Mouse (Mus musculus): ENCODE results near the gene Ddx41. TPM values are rescaled to one million over a fixed set of nuclear protein-coding genes. Genes with fewer than 3 reads are reported as not detected.
"Not testable (repeated sequence)": the region's sequence is repeated elsewhere in the genome, so short reads cannot be mapped to it uniquely, and the experiment has no call there.

Ddx41 gene
- total RNA-seq (2022), result 10 to 100 TPM in 1 of 4 experiments, 1 to 10 TPM in 3; 8.3 to 12.2 (median 9.2) TPM

DNA sequence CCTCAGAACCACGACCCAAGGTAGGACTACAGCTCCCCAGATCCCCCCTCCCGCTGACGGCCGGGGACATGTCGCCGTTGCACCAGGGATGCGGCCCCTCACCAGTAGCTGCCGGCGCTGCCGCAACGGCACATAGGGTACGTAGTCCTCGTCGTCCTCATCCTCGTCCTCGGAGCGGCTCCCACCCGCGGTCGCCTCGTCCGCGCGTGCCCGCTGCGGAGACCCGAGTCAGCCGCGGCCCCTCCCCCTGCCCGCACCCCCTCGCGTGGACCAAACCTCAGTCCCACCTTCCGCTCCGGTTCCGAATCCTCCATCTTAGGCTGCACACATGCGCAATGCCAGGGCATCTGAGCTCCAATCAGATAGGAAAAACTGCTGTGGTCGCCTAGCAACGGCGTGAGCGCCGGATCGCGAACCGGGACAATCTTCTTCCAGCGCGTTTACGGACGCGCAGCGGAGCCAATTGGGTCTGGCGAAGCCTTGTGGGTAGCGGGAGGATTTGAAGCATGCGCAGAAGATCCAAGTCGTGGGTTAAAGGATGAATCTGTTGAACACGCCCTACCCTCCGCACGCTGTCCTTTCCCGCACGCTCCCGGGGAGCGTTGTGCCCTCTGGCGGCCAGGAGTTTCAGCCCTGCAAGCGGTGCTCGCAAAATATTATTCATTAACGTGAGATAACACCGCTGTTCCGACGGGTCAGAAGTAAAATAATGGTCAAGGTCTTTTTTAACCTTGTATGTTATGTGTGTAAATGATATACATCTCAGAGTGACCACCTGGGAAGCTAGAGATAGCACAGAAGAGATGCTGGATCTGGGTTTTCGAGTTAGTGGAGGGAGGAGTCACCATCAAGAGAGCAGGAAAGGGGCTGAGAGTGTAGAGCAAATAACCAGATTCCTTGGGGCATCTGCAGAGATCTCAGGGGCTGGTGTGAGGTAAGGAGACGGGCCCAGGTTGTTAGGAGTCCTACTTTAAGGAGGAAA lies at the start of gene Ddx41:
TSS of gene Ddx41 (minus strand) at position 465 of the 982 bp plus-strand sequence.
- DNase-seq (ENCODE audit: low spot score in 2 of 2), result peak; percentile 100

DNA sequence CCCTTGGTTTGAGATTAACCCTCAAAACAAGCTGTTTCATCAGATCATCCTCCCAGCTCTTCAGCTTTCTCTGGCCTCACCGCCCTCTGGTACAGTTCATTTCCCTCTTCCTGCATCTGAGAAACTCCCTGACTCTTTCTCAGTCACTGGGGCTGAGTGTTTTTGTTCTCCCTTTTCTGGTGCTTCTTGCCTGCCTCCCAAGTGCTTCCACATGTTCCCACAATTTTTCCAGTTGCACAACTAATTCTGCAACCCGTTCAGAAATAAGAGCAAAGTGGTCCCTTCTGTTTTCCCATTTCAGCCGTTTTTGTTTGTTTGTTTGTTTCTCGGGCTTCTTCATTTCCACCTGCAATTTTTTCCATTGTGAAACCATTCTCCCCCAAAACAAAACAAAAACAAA lies 41.6 kb upstream of the Ddx41 start:
- no peak for DNase-seq (ENCODE audit: low spot score in 2 of 2)

- DNase-seq (ENCODE audit: low spot score in 2 of 2), result not testable (repeated sequence)
Observed at GRCm38 (mm10) chr13:55576872-55577271, 40.4 kb upstream of the Ddx41 start.

DNA sequence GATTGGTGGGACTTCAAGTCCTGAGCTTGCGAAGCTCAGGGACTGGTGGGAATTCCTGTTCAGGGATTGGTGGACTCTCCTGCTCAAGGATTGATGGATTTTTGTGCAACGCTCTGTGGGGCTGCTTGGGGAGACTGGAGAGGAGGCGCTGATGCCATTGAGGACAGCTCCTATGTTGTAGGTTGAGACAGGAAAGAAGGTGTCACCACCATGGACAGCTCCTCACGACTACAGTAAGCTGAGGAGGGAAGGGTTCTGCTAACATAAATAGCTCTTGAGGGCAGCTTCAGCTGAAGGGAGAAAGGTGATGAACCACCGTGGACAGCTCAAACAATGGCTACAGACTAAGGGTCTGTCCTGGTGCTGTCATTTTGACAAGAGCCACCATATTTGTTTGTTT lies 39.5 kb upstream of the Ddx41 start:
- no peak for DNase-seq (ENCODE audit: low spot score in 2 of 2)

GRCm38 (mm10) chr13:55574321-55574720 lies 37.9 kb upstream of the Ddx41 start:
- DNase-seq (ENCODE audit: low spot score in 2 of 2), result no peak

- DNase-seq (ENCODE audit: low spot score in 2 of 2), result no peak
Observed at GRCm38 (mm10) chr13:55573432-55573831, 37.0 kb upstream of the Ddx41 start, which contains the start of gene Tmed9. TSS of gene Tmed9 (plus strand) at chr13:55573732.

DNA sequence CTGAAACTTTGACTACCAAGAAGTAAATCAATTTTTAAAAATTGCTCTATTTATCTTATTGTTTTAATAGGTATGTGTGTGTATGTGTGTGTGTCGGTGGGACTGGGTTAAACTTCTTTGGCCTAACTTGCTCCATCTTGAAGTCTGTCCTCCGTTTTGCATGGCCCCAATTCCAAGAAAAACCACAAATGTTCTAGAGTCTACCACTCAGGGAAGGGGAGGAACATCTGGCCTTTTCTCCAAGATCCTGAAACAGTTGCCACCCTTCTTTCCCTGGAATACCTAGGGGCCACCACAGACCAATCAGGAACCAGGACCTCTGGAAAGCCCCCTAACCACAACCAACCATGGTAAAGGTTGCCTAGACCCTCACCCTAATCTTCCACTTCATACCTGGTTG lies 35.5 kb upstream of the Ddx41 start:
- no peak for DNase-seq (ENCODE audit: low spot score in 2 of 2)

GRCm38 (mm10) chr13:55571027-55571751 lies 34.7 kb upstream of the Ddx41 start, which contains the start of gene Fam193b:
TSS of gene Fam193b (minus strand) at chr13:55571120.
- DNase-seq (ENCODE audit: low spot score in 2 of 2), result peak; percentile 88 to 91

DNA sequence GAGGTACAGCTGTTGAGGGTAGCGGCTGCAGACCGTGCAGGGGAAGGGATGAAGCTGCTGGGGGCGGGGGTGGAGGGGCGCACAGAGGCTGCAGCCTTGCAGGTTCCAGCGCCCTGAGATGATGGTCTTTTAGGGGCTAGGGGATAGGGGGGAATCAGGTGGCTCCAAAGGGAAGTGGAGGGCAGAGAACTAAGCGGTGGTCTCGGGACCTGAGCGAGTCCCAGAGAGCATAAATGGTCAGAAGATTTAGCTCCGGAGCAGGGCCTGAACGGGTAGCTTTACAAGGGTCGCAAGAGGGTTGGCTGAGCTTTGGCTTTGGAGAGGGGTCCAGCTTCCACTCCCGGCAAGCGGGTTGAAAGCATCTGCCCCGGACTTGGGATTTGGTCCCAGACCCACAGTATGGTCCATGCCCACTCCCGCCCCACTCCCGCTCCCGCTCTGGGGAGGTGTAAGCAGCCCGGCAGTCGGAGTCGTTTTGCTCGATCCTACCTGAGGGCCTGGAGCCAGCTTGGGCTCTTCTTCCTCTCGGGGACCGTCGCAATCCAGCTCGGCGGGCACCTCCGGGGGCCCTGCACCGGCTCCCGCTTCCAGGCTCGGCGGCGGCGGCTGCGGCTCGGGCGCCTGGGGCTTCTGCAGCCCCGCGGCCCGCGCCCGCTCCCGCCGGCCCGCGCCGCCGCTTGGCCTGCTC lies 34.0 kb upstream of the Ddx41 start:
- no peak for DNase-seq (ENCODE audit: low spot score in 2 of 2)

- DNase-seq (ENCODE audit: low spot score in 2 of 2), result no peak
Observed at GRCm38 (mm10) chr13:55569726-55570285, 33.3 kb upstream of the Ddx41 start.

DNA sequence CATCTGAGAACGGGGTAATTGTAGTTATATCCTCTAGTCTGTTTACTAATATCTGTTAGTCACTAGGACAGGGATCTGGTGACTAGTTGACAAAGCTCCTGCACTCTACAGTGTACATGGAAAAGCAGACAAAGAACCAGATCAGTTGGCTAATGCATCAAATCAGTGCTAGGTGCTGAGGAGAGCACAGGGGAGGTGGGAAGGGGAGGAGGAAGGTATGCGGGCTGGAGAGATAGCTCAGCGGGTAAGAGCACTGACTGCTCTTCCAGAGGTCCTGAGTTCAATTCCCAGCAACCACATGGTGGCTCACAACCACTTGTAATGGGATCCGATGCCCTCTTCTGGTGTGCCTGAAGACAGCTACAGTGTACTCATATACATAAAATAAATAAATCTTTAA lies 32.1 kb upstream of the Ddx41 start:
- DNase-seq (ENCODE audit: low spot score in 2 of 2), result not testable (repeated sequence)

- DNase-seq (ENCODE audit: low spot score in 2 of 2), result no peak
Observed at GRCm38 (mm10) chr13:55567949-55568348, 31.5 kb upstream of the Ddx41 start.

DNA sequence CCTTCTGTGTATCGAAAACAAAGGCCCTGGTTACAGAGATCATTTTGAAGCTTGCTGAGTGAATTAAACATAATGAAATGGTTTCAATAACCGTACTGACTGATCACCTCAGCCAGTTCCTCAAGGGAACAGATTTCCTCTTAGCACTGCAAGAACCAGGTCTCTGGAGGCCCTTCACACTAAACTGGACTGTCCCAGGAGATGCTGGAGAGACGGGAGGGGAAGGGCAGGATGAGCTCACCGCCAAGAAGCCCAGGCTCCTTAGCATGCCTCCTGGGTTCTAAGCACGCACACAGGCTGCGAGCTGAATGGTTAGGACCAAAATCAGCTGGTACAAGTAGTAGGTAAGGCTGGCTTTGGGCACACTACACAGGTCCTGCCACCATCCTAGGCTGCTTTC lies 30.5 kb upstream of the Ddx41 start:
- DNase-seq (ENCODE audit: low spot score in 2 of 2), result no peak

- peak; percentile 30 to 32 for DNase-seq (ENCODE audit: low spot score in 2 of 2)
Observed at GRCm38 (mm10) chr13:55563266-55563879, 26.9 kb upstream of the Ddx41 start.

GRCm38 (mm10) chr13:55557499-55557898 lies 21.0 kb upstream of the Ddx41 start:
- DNase-seq (ENCODE audit: low spot score in 2 of 2), result no peak

- no peak for DNase-seq (ENCODE audit: low spot score in 2 of 2)
Observed at GRCm38 (mm10) chr13:55555921-55556320, 19.5 kb upstream of the Ddx41 start.

GRCm38 (mm10) chr13:55549061-55549460 lies 12.6 kb upstream of the Ddx41 start:
- no peak for DNase-seq (ENCODE audit: low spot score in 2 of 2)

DNA sequence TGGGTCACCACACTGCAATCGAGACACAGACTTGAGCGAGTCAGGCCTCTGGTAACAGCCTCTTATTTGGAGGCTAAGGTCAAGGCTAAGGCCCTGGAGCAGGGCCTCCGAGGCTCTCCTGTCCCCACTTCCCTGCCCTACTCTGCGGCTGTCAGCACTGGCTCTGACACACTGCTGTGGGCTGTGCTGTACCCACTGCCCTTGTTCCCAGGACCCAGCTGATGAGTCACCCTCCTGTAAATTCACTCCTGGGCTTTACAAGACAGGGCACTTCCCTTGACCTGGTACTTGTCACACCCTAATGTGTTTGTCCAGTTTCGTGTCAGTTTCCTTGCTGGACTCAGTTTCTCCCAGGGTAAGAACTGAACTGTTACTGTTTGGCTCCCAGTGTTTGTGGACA lies 12.0 kb upstream of the Ddx41 start:
- no peak for DNase-seq (ENCODE audit: low spot score in 2 of 2)

DNA sequence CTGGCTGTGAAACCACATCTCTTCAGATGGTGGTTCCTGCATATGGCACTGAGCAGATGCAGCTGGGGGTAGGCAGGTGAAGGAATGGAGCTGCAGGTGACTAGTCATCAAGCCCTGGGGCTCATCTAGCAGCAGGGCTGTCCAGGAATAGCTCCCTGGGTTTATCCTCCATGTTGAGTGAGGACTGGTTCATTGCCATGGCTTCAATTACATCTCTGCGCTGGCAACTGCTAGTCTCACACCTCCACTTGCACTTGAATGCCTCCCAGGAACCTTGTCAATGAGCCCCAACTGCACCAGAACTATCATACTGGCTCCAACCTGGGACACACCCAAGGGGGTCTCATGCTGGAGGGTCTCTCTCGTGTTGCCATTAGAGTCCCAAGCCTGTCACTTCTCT lies 11.5 kb upstream of the Ddx41 start:
- peak in 1 of 2 experiments; percentile 25 for DNase-seq (ENCODE audit: low spot score in 2 of 2)

- DNase-seq (ENCODE audit: low spot score in 2 of 2), result no peak
Observed at GRCm38 (mm10) chr13:55544792-55545191, 8.3 kb upstream of the Ddx41 start.

- DNase-seq (ENCODE audit: low spot score in 2 of 2), result no peak
Observed at GRCm38 (mm10) chr13:55543447-55543846, 7.0 kb upstream of the Ddx41 start.

All from gastrocnemius, adult 8-10 months (tissue).